Mouse (Mus musculus): ENCODE results near the gene Prtn3. TPM values are rescaled to one million over a fixed set of nuclear protein-coding genes. Genes with fewer than 3 reads are reported as not detected.
A peak's percentile ranks its signal among the peaks of the same experiment; 100 is the strongest.

Prtn3 gene
- polyA plus RNA-seq, 1 experiment: not detected

DNA sequence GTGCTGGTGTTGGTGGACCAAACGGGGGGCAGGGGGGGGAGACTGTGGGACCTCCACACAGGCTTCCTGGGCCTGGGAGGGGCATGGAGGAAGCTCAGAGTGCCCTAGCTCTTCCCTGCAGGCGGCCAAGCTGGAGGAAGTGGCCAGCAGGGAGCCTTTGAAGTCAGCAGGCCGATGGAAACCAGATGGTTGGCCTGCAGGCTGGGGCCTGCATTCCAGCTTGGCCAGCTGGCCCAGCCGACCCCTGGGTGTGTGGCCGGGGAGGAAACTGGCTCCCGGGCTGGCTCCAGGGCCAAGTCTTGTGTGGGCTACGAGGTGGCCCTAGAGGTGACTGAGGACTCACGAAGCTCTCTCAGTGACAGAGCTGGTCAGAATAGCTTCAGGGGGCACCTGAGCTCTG lies 58.5 kb downstream of the Prtn3 start:
- Histone ChIP-seq H3K27ac (ENCODE audit: insufficient read depth, low read depth, low read length) (peak overlapping the region; percentile 69), H3K4me1 (ENCODE audit: control insufficient read depth, insufficient read depth, low read length) (peaks cover 68% of the 10 kb centered on the region), H3K4me3 (ENCODE audit: insufficient read depth, low read length) (no peak overlapping the region)
- TF ChIP-seq CTCF (IDR thresholded peaks at IDR 0.05; ENCODE audit: low read depth, low read length) (no peak), POLR2A (IDR thresholded peaks at IDR 0.05; ENCODE audit: borderline replicate concordance, low read depth, low read length) (no peak)

Other genes starting within 250 kb of the Prtn3 start
- gene Shc2, start 236.6 kb upstream of the Prtn3 start, polyA plus RNA-seq (2012; ENCODE audit: insufficient read depth, insufficient read length, missing spikeins): 0.40 and 0.71 TPM in 2 replicates
- not detected in 2 replicates for gene Odf3l2, start 228.7 kb upstream of the Prtn3 start, polyA plus RNA-seq (2012; ENCODE audit: insufficient read depth, insufficient read length, missing spikeins)
- not detected in 2 replicates for gene Madcam1, start 209.9 kb upstream of the Prtn3 start, polyA plus RNA-seq (2012; ENCODE audit: insufficient read depth, insufficient read length, missing spikeins)
- 32.7 and 36.2 TPM in 2 replicates for gene Tpgs1, start 205.1 kb upstream of the Prtn3 start, polyA plus RNA-seq (2012; ENCODE audit: insufficient read depth, insufficient read length, missing spikeins)
- gene Cdc34, start 192.3 kb upstream of the Prtn3 start, polyA plus RNA-seq (2012; ENCODE audit: insufficient read depth, insufficient read length, missing spikeins): 74.9 and 77.1 TPM in 2 replicates
- 0.84 TPM in 1 of 2 replicates, not detected in the other for gene Gzmm, start 185.5 kb upstream of the Prtn3 start, polyA plus RNA-seq (2012; ENCODE audit: insufficient read depth, insufficient read length, missing spikeins)
- gene Bsg, start 170.0 kb upstream of the Prtn3 start, polyA plus RNA-seq (2012; ENCODE audit: insufficient read depth, insufficient read length, missing spikeins): 300 and 307 TPM in 2 replicates
- gene Hcn2, start 157.8 kb upstream of the Prtn3 start, polyA plus RNA-seq (2012; ENCODE audit: insufficient read depth, insufficient read length, missing spikeins): 0.86 and 1.3 TPM in 2 replicates
- gene Polrmt, start 127.9 kb upstream of the Prtn3 start, polyA plus RNA-seq (2012; ENCODE audit: insufficient read depth, insufficient read length, missing spikeins): 18.8 and 19.8 TPM in 2 replicates
- gene Fgf22, start 119.4 kb upstream of the Prtn3 start, polyA plus RNA-seq (2012; ENCODE audit: insufficient read depth, insufficient read length, missing spikeins): not detected in 2 replicates
- 23.3 and 27.6 TPM in 2 replicates for gene Rnf126, start 107.5 kb upstream of the Prtn3 start, polyA plus RNA-seq (2012; ENCODE audit: insufficient read depth, insufficient read length, missing spikeins)
- 1.0 and 1.1 TPM in 2 replicates for gene Fstl3, start 97.2 kb upstream of the Prtn3 start, polyA plus RNA-seq (2012; ENCODE audit: insufficient read depth, insufficient read length, missing spikeins)
- gene Prss57, start 83.5 kb upstream of the Prtn3 start, polyA plus RNA-seq (2012; ENCODE audit: insufficient read depth, insufficient read length, missing spikeins): not detected in 2 replicates
- gene Palm, start 80.9 kb upstream of the Prtn3 start, polyA plus RNA-seq (2012; ENCODE audit: insufficient read depth, insufficient read length, missing spikeins): 2.9 and 3.4 TPM in 2 replicates
- 0.91 TPM in 1 of 2 replicates, not detected in the other for gene Misp, start 53.5 kb upstream of the Prtn3 start, polyA plus RNA-seq (2012; ENCODE audit: insufficient read depth, insufficient read length, missing spikeins)
- gene Ptbp1, start 20.0 kb upstream of the Prtn3 start, polyA plus RNA-seq (2012; ENCODE audit: insufficient read depth, insufficient read length, missing spikeins): 129 and 141 TPM in 2 replicates
- not detected in 2 replicates for gene Plppr3, start 158 bp downstream of the Prtn3 start, polyA plus RNA-seq (2012; ENCODE audit: insufficient read depth, insufficient read length, missing spikeins)
- gene Elane, start 11.8 kb downstream of the Prtn3 start, polyA plus RNA-seq (2012; ENCODE audit: insufficient read depth, insufficient read length, missing spikeins): 0.75 TPM in 1 of 2 replicates, not detected in the other
- 1.3 TPM in 1 of 2 replicates, not detected in the other for gene Cfd, start 16.4 kb downstream of the Prtn3 start, polyA plus RNA-seq (2012; ENCODE audit: insufficient read depth, insufficient read length, missing spikeins)
- gene Med16, start 34.4 kb downstream of the Prtn3 start, polyA plus RNA-seq (2012; ENCODE audit: insufficient read depth, insufficient read length, missing spikeins): 14.6 and 19.3 TPM in 2 replicates
- not detected in 2 replicates for gene Gm26602, start 36.4 kb downstream of the Prtn3 start, polyA plus RNA-seq (2012; ENCODE audit: insufficient read depth, insufficient read length, missing spikeins)
- 0.67 and 0.71 TPM in 2 replicates for gene Kiss1r, start 42.5 kb downstream of the Prtn3 start, polyA plus RNA-seq (2012; ENCODE audit: insufficient read depth, insufficient read length, missing spikeins)
- gene R3hdm4, start 46.7 kb downstream of the Prtn3 start, polyA plus RNA-seq (2012; ENCODE audit: insufficient read depth, insufficient read length, missing spikeins): 87.2 and 90.4 TPM in 2 replicates
- gene Arid3a, start 52.6 kb downstream of the Prtn3 start, polyA plus RNA-seq (2012; ENCODE audit: insufficient read depth, insufficient read length, missing spikeins): 15.4 and 17.8 TPM in 2 replicates
- 32.2 and 35.8 TPM in 2 replicates for gene Wdr18, start 85.7 kb downstream of the Prtn3 start, polyA plus RNA-seq (2012; ENCODE audit: insufficient read depth, insufficient read length, missing spikeins)
- gene Grin3b, start 96.2 kb downstream of the Prtn3 start, polyA plus RNA-seq (2012; ENCODE audit: insufficient read depth, insufficient read length, missing spikeins): 0.65 and 0.91 TPM in 2 replicates
- 86.5 and 101 TPM in 2 replicates for gene Tmem259, start 109.9 kb downstream of the Prtn3 start, polyA plus RNA-seq (2012; ENCODE audit: insufficient read depth, insufficient read length, missing spikeins)
- 37.5 and 41.5 TPM in 2 replicates for gene Cnn2, start 114.1 kb downstream of the Prtn3 start, polyA plus RNA-seq (2012; ENCODE audit: insufficient read depth, insufficient read length, missing spikeins)
- 24.6 and 27.5 TPM in 2 replicates for gene Abca7, start 122.0 kb downstream of the Prtn3 start, polyA plus RNA-seq (2012; ENCODE audit: insufficient read depth, insufficient read length, missing spikeins)
- 218 TPM in 2 replicates for gene Arhgap45, start 142.2 kb downstream of the Prtn3 start, polyA plus RNA-seq (2012; ENCODE audit: insufficient read depth, insufficient read length, missing spikeins)
- 53.0 and 55.5 TPM in 2 replicates for gene Polr2e, start 165.3 kb downstream of the Prtn3 start, polyA plus RNA-seq (2012; ENCODE audit: insufficient read depth, insufficient read length, missing spikeins)
- gene Gpx4, start 172.7 kb downstream of the Prtn3 start, polyA plus RNA-seq (2012; ENCODE audit: insufficient read depth, insufficient read length, missing spikeins): 311 and 322 TPM in 2 replicates
- gene Sbno2, start 231.1 kb downstream of the Prtn3 start, polyA plus RNA-seq (2012; ENCODE audit: insufficient read depth, insufficient read length, missing spikeins): 54.5 and 55.8 TPM in 2 replicates
- gene Stk11, start 241.3 kb downstream of the Prtn3 start, polyA plus RNA-seq (2012; ENCODE audit: insufficient read depth, insufficient read length, missing spikeins): 104 TPM in 2 replicates